Comparison of ENCODE assay signal across 7 mouse cellular contexts in the genomic region with DNA sequence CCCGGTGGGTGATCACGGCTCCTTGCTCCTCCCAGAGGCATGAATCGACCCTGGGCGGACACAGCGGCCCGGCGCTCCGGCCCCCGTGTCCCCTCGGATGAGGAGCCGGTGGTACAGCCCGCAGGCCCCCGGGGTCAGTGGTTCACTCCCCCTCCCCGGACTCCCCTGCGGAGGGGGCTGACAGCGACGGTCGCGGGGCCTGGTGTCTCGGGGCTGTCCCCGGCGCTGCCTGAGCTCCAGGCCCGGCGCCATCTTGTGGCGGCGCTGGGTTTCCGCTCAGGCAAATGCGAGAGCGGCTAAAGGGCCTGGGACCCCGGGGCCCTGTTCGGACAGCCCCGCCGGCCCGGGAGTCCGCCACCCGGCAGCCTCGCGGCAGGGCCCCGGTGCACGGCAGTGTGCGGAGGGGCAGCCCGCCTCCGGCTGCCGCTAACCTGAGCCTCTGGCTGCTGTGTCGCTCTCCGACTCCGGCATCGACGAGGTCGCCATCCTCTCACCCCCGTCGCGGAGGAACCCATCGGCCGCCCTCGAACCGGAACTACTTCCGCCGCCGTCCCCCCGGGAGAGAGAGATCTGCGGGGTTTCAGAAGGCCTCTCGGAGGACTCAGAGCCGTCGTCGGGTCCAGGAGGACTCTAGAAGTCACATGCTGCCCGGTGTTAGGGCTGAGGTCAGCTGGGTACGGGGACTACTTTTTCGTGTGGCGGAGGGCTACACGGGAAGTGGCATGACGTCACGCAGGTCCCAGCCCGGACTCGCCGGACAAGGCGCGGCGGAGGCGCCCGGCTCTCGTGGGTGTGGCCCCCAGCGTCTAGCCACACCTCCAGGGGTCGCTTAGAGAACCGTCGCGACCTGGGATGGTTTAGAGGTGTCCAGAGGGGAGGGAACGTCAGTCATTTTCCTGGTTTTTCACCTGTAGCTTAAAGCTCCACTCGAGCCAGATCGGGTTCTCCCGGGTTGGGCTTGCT. TPM values are rescaled to one million over a fixed set of nuclear protein-coding genes. Genes with fewer than 3 reads are reported as not detected.
A peak's percentile ranks its signal among the peaks of the same experiment; 100 is the strongest.
DNase-seq lines count a peak whose midpoint lies in the region; ATAC-seq lines count a peak whose summit lies in the region.

A gene (minus strand): TSS at position 672 of the 963 bp plus-strand sequence.

- peak; percentile 68 for ATAC-seq in granulocyte monocyte progenitor cell, adult 5-6 weeks (replicated peaks; ENCODE audit: poor library complexity, severe bottlenecking)
- ATAC-seq in midbrain, embryonic 13.5 days = peak; percentile 87

- H3K4me2 ChIP-seq in midbrain, embryonic 13.5 days (replicated peaks) = peak within 1 kb of the TSS; percentile 88

- H3K27ac ChIP-seq in embryonic facial prominence, embryonic 10.5 days (replicated peaks) = peak within 1 kb of the TSS; percentile 100
- H3K27ac ChIP-seq in limb, embryonic 10.5 days = peak within 1 kb of the TSS; percentile 99
- H3K27ac ChIP-seq in midbrain, embryonic 13.5 days = peak within 1 kb of the TSS; percentile 99

- DNase-seq in adrenal gland, postnatal 10 days = peak; percentile 96
- DNase-seq in embryonic facial prominence, embryonic 10.5 days (ENCODE audit: low spot score) = peak; percentile 97
- peak; percentile 92 for DNase-seq in kidney, adult 11 months
- DNase-seq in limb, embryonic 10.5 days (ENCODE audit: low spot score) = peak; percentile 95
- DNase-seq in spleen, adult 12 weeks (ENCODE audit: low spot score) = peak; percentile 93

- under 1% methylated on average over 91 of the region's 91 CpGs for WGBS in embryonic facial prominence, embryonic 10.5 days
- WGBS in limb, embryonic 10.5 days = under 1% methylated on average over 91 of the region's 91 CpGs
- under 1% methylated on average over 91 of the region's 91 CpGs for WGBS in midbrain, embryonic 13.5 days

- peak within 1 kb of the TSS; percentile 88 for H3K9ac ChIP-seq in midbrain, embryonic 13.5 days (replicated peaks)

- H3K36me3 ChIP-seq in embryonic facial prominence, embryonic 10.5 days (replicated peaks) = peaks cover 49% of the 10 kb centered on the region
- H3K36me3 ChIP-seq in limb, embryonic 10.5 days = peaks cover 49% of the 10 kb centered on the region
- H3K36me3 ChIP-seq in midbrain, embryonic 13.5 days = peaks cover 35% of the 10 kb centered on the region

- H3K4me1 ChIP-seq in embryonic facial prominence, embryonic 10.5 days = peaks cover 34% of the 10 kb centered on the region
- peaks cover 22% of the 10 kb centered on the region for H3K4me1 ChIP-seq in limb, embryonic 10.5 days
- peaks cover 28% of the 10 kb centered on the region for H3K4me1 ChIP-seq in midbrain, embryonic 13.5 days (replicated peaks)

- peak within 1 kb of the TSS; percentile 76 for H3K4me3 ChIP-seq in embryonic facial prominence, embryonic 10.5 days
- H3K4me3 ChIP-seq in limb, embryonic 10.5 days = peak within 1 kb of the TSS; percentile 87
- H3K4me3 ChIP-seq in midbrain, embryonic 13.5 days (replicated peaks) = peak within 1 kb of the TSS; percentile 87

- H3K27me3 ChIP-seq in embryonic facial prominence, embryonic 10.5 days (replicated peaks; ENCODE audit: low read depth, poor library complexity, severe bottlenecking) = no peaks in the 10 kb centered on the region
- H3K27me3 ChIP-seq in limb, embryonic 10.5 days (ENCODE audit: low read depth, poor library complexity, severe bottlenecking) = no peaks in the 10 kb centered on the region
- no peaks in the 10 kb centered on the region for H3K27me3 ChIP-seq in midbrain, embryonic 13.5 days

- H3K9me3 ChIP-seq in embryonic facial prominence, embryonic 10.5 days = peaks cover 3% of the 10 kb centered on the region; the same call in 1 of the 2 replicates
- H3K9me3 ChIP-seq in limb, embryonic 10.5 days (replicated peaks) = peaks cover under 1% of the 10 kb centered on the region; the same call in 1 of the 2 replicates
- peaks cover 7% of the 10 kb centered on the region; the same call in 1 of the 2 replicates for H3K9me3 ChIP-seq in midbrain, embryonic 13.5 days

RNA-seq across cellular contexts. Expression of the gene that starts here (rescaled TPM):
- 10 to 100 TPM; 13.4 to 16.2 TPM for total RNA-seq in adrenal gland, postnatal 10 days (2021)
- 17.4 and 18.2 TPM in 2 replicates for polyA plus RNA-seq in embryonic facial prominence, embryonic 10.5 days (2016; fragmentation: Nextera tagmentation; extraction: Ambion mirVana)
- total RNA-seq in granulocyte monocyte progenitor cell, adult 5-6 weeks (2014; fragmentation: Nextera tagmentation) = 11.5 and 16.3 TPM in 2 replicates
- total RNA-seq in granulocyte monocyte progenitor cell, adult 5-6 weeks (2017) = 5.6 and 7.5 TPM in 2 replicates
- polyA plus RNA-seq in limb, embryonic 10.5 days (2016; fragmentation: Nextera tagmentation; extraction: Ambion mirVana) = 18.0 and 21.3 TPM in 2 replicates
- 13.5 and 15.1 TPM in 2 replicates for polyA plus RNA-seq in midbrain, embryonic 13.5 days (2015; fragmentation: Nextera tagmentation; extraction: Ambion mirVana)

Comparison
In these comparisons a context has a peak if more than half of its experiments do, and no peak if none do; other contexts are left out.
1. Peak in every context shown above with its lines: DNase-seq, ATAC-seq, H3K4me3 ChIP-seq and H3K27ac ChIP-seq.